Mouse (Mus musculus): Measurements from ENCODE around the gene Lim2. TPM values are rescaled to one million over a fixed set of nuclear protein-coding genes. Genes with fewer than 3 reads are reported as not detected.
A peak's percentile ranks its signal among the peaks of the same experiment; 100 is the strongest.

The Lim2 gene
- polyA plus RNA-seq, 1 experiment = not detected

GRCm38 (mm10) chr7:43449811-43450210 lies 22.3 kb downstream of the Lim2 start:
- no peak for DNase-seq

GRCm38 (mm10) chr7:43451726-43452125 lies 24.3 kb downstream of the Lim2 start:
- no peak for DNase-seq
- TF ChIP-seq POLR2A (IDR thresholded peaks at IDR 0.05; ENCODE audit: borderline replicate concordance, insufficient read depth, low read length) = no peak
- no peak for TF ChIP-seq CTCF (IDR thresholded peaks at IDR 0.05; ENCODE audit: borderline replicate concordance, insufficient read depth, low read depth, low read length)
- Histone ChIP-seq H3K4me3 (replicated peaks; ENCODE audit: insufficient read depth, low read depth, low read length) (no peak overlapping the region), H3K4me1 (ENCODE audit: control insufficient read depth, insufficient read depth, low read length) (no peaks in the 10 kb centered on the region), H3K27ac (ENCODE audit: insufficient read depth, low read length) (no peak overlapping the region), H3K27me3 (ENCODE audit: control insufficient read depth, insufficient read depth, low read length) (no peaks in the 10 kb centered on the region)
- WGBS = 93% methylated on average over 11 of the region's 11 CpGs

More at GRCm38 (mm10) chr7:43449811-43450210, 22.3 kb downstream of the Lim2 start:
- no peaks in the 10 kb centered on the region for H3K4me1 ChIP-seq (ENCODE audit: control insufficient read depth, insufficient read depth, low read length)
- WGBS = 98% methylated on average over 2 of the region's 2 CpGs
- H3K4me3 ChIP-seq (replicated peaks; ENCODE audit: insufficient read depth, low read depth, low read length) = no peak overlapping the region
- no peaks in the 10 kb centered on the region for H3K27me3 ChIP-seq (ENCODE audit: control insufficient read depth, insufficient read depth, low read length)
- TF ChIP-seq POLR2A (IDR thresholded peaks at IDR 0.05; ENCODE audit: borderline replicate concordance, insufficient read depth, low read length) (no peak), CTCF (IDR thresholded peaks at IDR 0.05; ENCODE audit: borderline replicate concordance, insufficient read depth, low read depth, low read length) (no peak)
- H3K27ac ChIP-seq (ENCODE audit: insufficient read depth, low read length) = no peak overlapping the region

- no peak overlapping the region for H3K27ac ChIP-seq (ENCODE audit: insufficient read depth, low read length)
- 39% methylated on average over 4 of the region's 4 CpGs for WGBS
- DNase-seq = no peak
- H3K4me3 ChIP-seq (replicated peaks; ENCODE audit: insufficient read depth, low read depth, low read length) = no peak overlapping the region
- no peak for TF ChIP-seq CTCF (IDR thresholded peaks at IDR 0.05; ENCODE audit: borderline replicate concordance, insufficient read depth, low read depth, low read length)
- no peak for TF ChIP-seq POLR2A (IDR thresholded peaks at IDR 0.05; ENCODE audit: borderline replicate concordance, insufficient read depth, low read length)
- H3K4me1 ChIP-seq (ENCODE audit: control insufficient read depth, insufficient read depth, low read length) = no peaks in the 10 kb centered on the region
- H3K27me3 ChIP-seq (ENCODE audit: control insufficient read depth, insufficient read depth, low read length) = no peaks in the 10 kb centered on the region
Measured at GRCm38 (mm10) chr7:43452609-43453008, 25.1 kb downstream of the Lim2 start.

- no peak for TF ChIP-seq POLR2A (IDR thresholded peaks at IDR 0.05; ENCODE audit: borderline replicate concordance, insufficient read depth, low read length)
- no peak for TF ChIP-seq CTCF (IDR thresholded peaks at IDR 0.05; ENCODE audit: borderline replicate concordance, insufficient read depth, low read depth, low read length)
- no peak overlapping the region for H3K4me3 ChIP-seq (replicated peaks; ENCODE audit: insufficient read depth, low read depth, low read length)
- no peaks in the 10 kb centered on the region for H3K27me3 ChIP-seq (ENCODE audit: control insufficient read depth, insufficient read depth, low read length)
- 81% methylated on average over 14 of the region's 14 CpGs for WGBS
- H3K27ac ChIP-seq (ENCODE audit: insufficient read depth, low read length) = no peak overlapping the region
- H3K4me1 ChIP-seq (ENCODE audit: control insufficient read depth, insufficient read depth, low read length) = no peaks in the 10 kb centered on the region
- DNase-seq = no peak
Measured at GRCm38 (mm10) chr7:43453599-43454355, 26.3 kb downstream of the Lim2 start.

- no peak for DNase-seq
- 92% methylated on average over 6 of the region's 6 CpGs for WGBS
Measured at GRCm38 (mm10) chr7:43454371-43454770, 26.9 kb downstream of the Lim2 start.

GRCm38 (mm10) chr7:43462851-43463250 lies 35.4 kb downstream of the Lim2 start, which contains the start of gene Vsig10l:
Gene Vsig10l, plus strand, starts transcription at chr7:43463151.
- no peaks in the 10 kb centered on the region for H3K27me3 ChIP-seq (ENCODE audit: control insufficient read depth, insufficient read depth, low read length)
- 61% methylated on average over 4 of the region's 4 CpGs for WGBS

More at GRCm38 (mm10) chr7:43454371-43454770, 26.9 kb downstream of the Lim2 start:
- no peak overlapping the region for H3K4me3 ChIP-seq (replicated peaks; ENCODE audit: insufficient read depth, low read depth, low read length)
- H3K27ac ChIP-seq (ENCODE audit: insufficient read depth, low read length) = no peak overlapping the region
- no peaks in the 10 kb centered on the region for H3K27me3 ChIP-seq (ENCODE audit: control insufficient read depth, insufficient read depth, low read length)
- TF ChIP-seq POLR2A (IDR thresholded peaks at IDR 0.05; ENCODE audit: borderline replicate concordance, insufficient read depth, low read length) (no peak), CTCF (IDR thresholded peaks at IDR 0.05; ENCODE audit: borderline replicate concordance, insufficient read depth, low read depth, low read length) (no peak)
- H3K4me1 ChIP-seq (ENCODE audit: control insufficient read depth, insufficient read depth, low read length) = no peaks in the 10 kb centered on the region

GRCm38 (mm10) chr7:43463976-43464375 lies 36.5 kb downstream of the Lim2 start:
- DNase-seq = no peak
- Histone ChIP-seq H3K4me3 (replicated peaks; ENCODE audit: insufficient read depth, low read depth, low read length) (no peak overlapping the region), H3K4me1 (ENCODE audit: control insufficient read depth, insufficient read depth, low read length) (peaks cover 5% of the 10 kb centered on the region; the same call in 1 of the 2 replicates), H3K27me3 (ENCODE audit: control insufficient read depth, insufficient read depth, low read length) (no peaks in the 10 kb centered on the region), H3K27ac (ENCODE audit: insufficient read depth, low read length) (no peak overlapping the region)
- 85% methylated on average over 7 of the region's 7 CpGs for WGBS
- TF ChIP-seq CTCF (IDR thresholded peaks at IDR 0.05; ENCODE audit: borderline replicate concordance, insufficient read depth, low read depth, low read length) (no peak), POLR2A (IDR thresholded peaks at IDR 0.05; ENCODE audit: borderline replicate concordance, insufficient read depth, low read length) (no peak)

More at GRCm38 (mm10) chr7:43462851-43463250, 35.4 kb downstream of the Lim2 start, which contains the start of gene Vsig10l:
- Histone ChIP-seq H3K27ac (ENCODE audit: insufficient read depth, low read length) (no peak within 1 kb of the TSS), H3K4me1 (ENCODE audit: control insufficient read depth, insufficient read depth, low read length) (peaks cover 5% of the 10 kb centered on the region; the same call in 1 of the 2 replicates), H3K4me3 (replicated peaks; ENCODE audit: insufficient read depth, low read depth, low read length) (no peak within 1 kb of the TSS)
- DNase-seq = no peak
- TF ChIP-seq CTCF (IDR thresholded peaks at IDR 0.05; ENCODE audit: borderline replicate concordance, insufficient read depth, low read depth, low read length) (no peak), POLR2A (IDR thresholded peaks at IDR 0.05; ENCODE audit: borderline replicate concordance, insufficient read depth, low read length) (no peak)

GRCm38 (mm10) chr7:43464864-43465343 lies 37.4 kb downstream of the Lim2 start:
- Histone ChIP-seq H3K27me3 (ENCODE audit: control insufficient read depth, insufficient read depth, low read length) (no peaks in the 10 kb centered on the region), H3K4me3 (replicated peaks; ENCODE audit: insufficient read depth, low read depth, low read length) (peak overlapping the region; percentile 70), H3K4me1 (ENCODE audit: control insufficient read depth, insufficient read depth, low read length) (peaks cover 5% of the 10 kb centered on the region; the same call in 1 of the 2 replicates), H3K27ac (ENCODE audit: insufficient read depth, low read length) (no peak overlapping the region)
- TF ChIP-seq CTCF (IDR thresholded peaks at IDR 0.05; ENCODE audit: borderline replicate concordance, insufficient read depth, low read depth, low read length) = no peak
- no peak for TF ChIP-seq POLR2A (IDR thresholded peaks at IDR 0.05; ENCODE audit: borderline replicate concordance, insufficient read depth, low read length)
- 11% methylated on average over 35 of the region's 35 CpGs for WGBS
- DNase-seq = no peak
